Mouse (Mus musculus) ES-E14 (cell line): ENCODE data around the gene Lsm5. TPM values are rescaled to one million over a fixed set of nuclear protein-coding genes. Genes with fewer than 3 reads are reported as not detected.

Experiments used
- DNase-seq: peaks from one replicate; pipeline ENCODE4 v3.0.0-alpha.2; 2013; ENCODE audit warnings: low read depth, low spot score
- H3K27ac ChIP-seq: 2 replicates; pipeline ENCODE4 v1.5.1; 2012; ENCODE audit warnings: low read depth, mild to moderate bottlenecking, low read length, moderate library complexity, mixed read lengths; ENCODE audit not compliant: poor library complexity, insufficient read depth, severe bottlenecking
- H3K36me3 ChIP-seq: 2 replicates; pipeline ENCODE4 v1.6.1; 2012; ENCODE audit warnings: mild to moderate bottlenecking, low read length, moderate library complexity, mixed read lengths; ENCODE audit not compliant: control insufficient read depth, poor library complexity, insufficient read depth, severe bottlenecking
- H3K4me1 ChIP-seq, 2 experiments: fragments of 150-350 bp in 1 of 2; sonication (generic) in 1 of 2; 2 replicates each; pipeline ENCODE4 v1.6.1; 2012; ENCODE audit warnings: low read length in 2 of 2, mild to moderate bottlenecking in 1 of 2, mixed read lengths in 1 of 2; ENCODE audit not compliant: control insufficient read depth in 2 of 2, insufficient read depth in 2 of 2, poor library complexity in 1 of 2
- H3K4me3 ChIP-seq, 2 experiments: fragments of 150-350 bp in 1 of 2; sonication (generic) in 1 of 2; 2 replicates each; pipeline ENCODE4 v1.5.1; 2012; ENCODE audit warnings: low read length in 2 of 2, low read depth in 1 of 2, mild to moderate bottlenecking in 1 of 2, mixed read lengths in 1 of 2; ENCODE audit not compliant: insufficient read depth in 1 of 2, poor library complexity in 1 of 2, severe bottlenecking in 1 of 2
- H3K9ac ChIP-seq: 2 replicates; pipeline ENCODE4 v1.6.1; 2012; ENCODE audit warnings: low read depth, mild to moderate bottlenecking, low read length, mixed read lengths; ENCODE audit not compliant: poor library complexity, insufficient read depth, severe bottlenecking
- H3K9me3 ChIP-seq: fragments of 150-350 bp; sonication (generic); 2 replicates; pipeline ENCODE4 v1.6.1; 2012; ENCODE audit warnings: low read depth, mild to moderate bottlenecking, low read length; ENCODE audit not compliant: control insufficient read depth, insufficient read depth
- CHD2 ChIP-seq: IDR thresholded peaks from 2 replicates; pipeline ENCODE4 v1.6.1; 2014; ENCODE audit warnings: mild to moderate bottlenecking, low read depth, low read length, inconsistent platforms
- HCFC1 ChIP-seq: IDR thresholded peaks from 2 replicates; pipeline ENCODE4 v1.6.1; 2012; ENCODE audit warnings: low read length, inconsistent platforms, borderline replicate concordance; ENCODE audit not compliant: insufficient read depth
- MAFK ChIP-seq: IDR thresholded peaks from 2 replicates; pipeline ENCODE4 v1.6.1; 2014; ENCODE audit warnings: mild to moderate bottlenecking, low read depth, low read length, inconsistent platforms; ENCODE audit not compliant: insufficient read depth
- ZC3H11A ChIP-seq: IDR thresholded peaks from 2 replicates; pipeline ENCODE4 v1.6.1; 2012; ENCODE audit warnings: low read depth, mild to moderate bottlenecking, inconsistent platforms, low read length, borderline replicate concordance
- ZNF384 ChIP-seq: IDR thresholded peaks from 2 replicates; pipeline ENCODE4 v1.6.1; 2012; ENCODE audit warnings: low read depth, low read length, inconsistent platforms
- in situ Hi-C, 2 experiments: fragments of 600-800 bp; cut with MboI; formaldehyde crosslinking; loops; one replicate each; pipeline ENCODE4 v1.15.1; 2025; ENCODE audit warnings: low sequenced_read_pairs in 2 of 2, inconsistent platforms in 1 of 2; ENCODE audit not compliant: unreplicated experiment in 2 of 2
- total RNA-seq: library from RNA; depleted of rRNA; stranded (reverse); fragments of 300-350 nt; gene quantifications from 2 replicates; pipeline ENCODE4 v1.2.3, GENCODE M21; 2012

The Lsm5 gene
- total RNA-seq, 1 experiment, result 122 TPM

GRCm38 (mm10) chr6:56714186-56714573 lies 9.7 kb upstream of the Lsm5 start:
- Histone ChIP-seq H3K9ac (no peak overlapping the region), H3K4me3 (peak overlapping the region in 1 of 2 experiments; percentile 53; a peak in 2 of 4 replicates), H3K36me3 (no peaks in the 10 kb centered on the region), H3K27ac (no peak overlapping the region), H3K4me1 (0 out of 4 replicates have a peak, but pooled peaks cover 0 to 2% of the 10 kb centered on the region in 2 experiments), H3K9me3 (no peaks in the 10 kb centered on the region)
- no peak for TF ChIP-seq HCFC1
- in situ Hi-C loops, result no loop called here
- DNase-seq, result no peak

GRCm38 (mm10) chr6:56692445-56692844 lies 12.1 kb downstream of the Lsm5 start:
- TF ChIP-seq CHD2 (no peak), MAFK (no peak), ZC3H11A (no peak), HCFC1 (no peak), ZNF384 (no peak)
- Histone ChIP-seq H3K4me1 (no peaks in the 10 kb centered on the region), H3K9ac (no peak overlapping the region), H3K36me3 (no peaks in the 10 kb centered on the region), H3K9me3 (no peaks in the 10 kb centered on the region), H3K4me3 (no peak overlapping the region), H3K27ac (no peak overlapping the region)
- no peak for DNase-seq
- in situ Hi-C loops, result loop anchor here in 1 of 2 experiments (25.0 kb wide), 1 partner anchor 205 kb away; no protein-coding TSS in a partner anchor

- no peaks in the 10 kb centered on the region for H3K9me3 ChIP-seq
- no peak overlapping the region for H3K27ac ChIP-seq
- no peaks in the 10 kb centered on the region for H3K36me3 ChIP-seq
- H3K4me3 ChIP-seq, result no peak overlapping the region
- peak; percentile 85 for DNase-seq
- no peaks in the 10 kb centered on the region for H3K4me1 ChIP-seq
- in situ Hi-C loops, result loop anchor here in 1 of 2 experiments (25.0 kb wide), 1 partner anchor 204 kb away; no protein-coding TSS in a partner anchor
- TF ChIP-seq ZC3H11A, result peak; percentile 34; the same call in 1 of the 2 replicates
- TF ChIP-seq CHD2, result no peak
- no peak overlapping the region for H3K9ac ChIP-seq
Measured at GRCm38 (mm10) chr6:56691205-56691604, 13.3 kb downstream of the Lsm5 start.

GRCm38 (mm10) chr6:56688238-56688637 lies 16.3 kb downstream of the Lsm5 start:
- in situ Hi-C loops, result loop anchor here in 1 of 2 experiments (25.0 kb wide), 1 partner anchor 201 kb away; no protein-coding TSS in a partner anchor
- H3K4me1 ChIP-seq, result no peaks in the 10 kb centered on the region
- H3K27ac ChIP-seq, result no peak overlapping the region
- DNase-seq, result no peak
- TF ChIP-seq ZNF384 (no peak), HCFC1 (no peak), ZC3H11A (no peak), MAFK (no peak), CHD2 (no peak)
- no peaks in the 10 kb centered on the region for H3K36me3 ChIP-seq
- no peak overlapping the region for H3K4me3 ChIP-seq
- H3K9me3 ChIP-seq, result no peaks in the 10 kb centered on the region
- H3K9ac ChIP-seq, result no peak overlapping the region

GRCm38 (mm10) chr6:56664410-56664809 lies 40.1 kb downstream of the Lsm5 start:
- no peaks in the 10 kb centered on the region for H3K9me3 ChIP-seq
- no peaks in the 10 kb centered on the region for H3K4me1 ChIP-seq
- no peak overlapping the region for H3K9ac ChIP-seq
- no peaks in the 10 kb centered on the region for H3K36me3 ChIP-seq
- H3K4me3 ChIP-seq, result no peak overlapping the region
- DNase-seq, result no peak
- in situ Hi-C loops, result no loop called here
- no peak for TF ChIP-seq CHD2
- no peak for TF ChIP-seq ZNF384
- no peak for TF ChIP-seq MAFK
- TF ChIP-seq HCFC1, result no peak
- no peak overlapping the region for H3K27ac ChIP-seq
